Mouse (Mus musculus) right cerebral cortex, postnatal 25 days (tissue): ENCODE data around the gene Mafk.
A peak's percentile ranks its signal among the peaks of the same experiment; 100 is the strongest.

Experiments used
- DNase-seq: peaks from one replicate; pipeline ENCODE4 v3.0.0; 2022

Mafk gene

GRCm38 (mm10) chr5:139797473-139798167 lies 6.3 kb downstream of the Mafk start:
- DNase-seq = peak; percentile 72

GRCm38 (mm10) chr5:139798168-139798900 lies 7.0 kb downstream of the Mafk start:
- DNase-seq = no peak

DNA sequence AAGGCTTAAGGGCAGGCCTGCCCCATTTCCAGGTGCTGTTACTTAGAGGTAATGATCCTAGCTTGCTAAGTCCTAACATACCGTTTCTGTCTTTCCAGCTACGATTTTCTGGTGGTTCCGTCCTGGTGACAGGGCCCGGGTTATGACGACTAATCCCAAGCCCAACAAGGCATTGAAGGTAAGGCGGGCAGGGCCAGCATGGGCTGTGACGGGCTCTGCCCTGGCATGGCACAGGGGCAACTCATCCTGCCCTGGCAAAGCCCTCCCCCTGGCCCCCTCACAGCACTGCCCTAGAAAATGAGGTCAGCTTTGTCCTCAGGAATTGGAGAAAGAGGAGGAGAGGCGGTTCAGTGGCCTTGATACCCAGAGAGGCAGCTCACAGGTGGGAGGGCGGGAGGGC lies 7.7 kb downstream of the Mafk start:
- no peak for DNase-seq

GRCm38 (mm10) chr5:139799801-139800590 lies 8.7 kb downstream of the Mafk start:
- DNase-seq = no peak

- no peak for DNase-seq
These were observed 9.9 kb downstream of the Mafk start for GRCm38 (mm10) chr5:139801231-139801630.

DNA sequence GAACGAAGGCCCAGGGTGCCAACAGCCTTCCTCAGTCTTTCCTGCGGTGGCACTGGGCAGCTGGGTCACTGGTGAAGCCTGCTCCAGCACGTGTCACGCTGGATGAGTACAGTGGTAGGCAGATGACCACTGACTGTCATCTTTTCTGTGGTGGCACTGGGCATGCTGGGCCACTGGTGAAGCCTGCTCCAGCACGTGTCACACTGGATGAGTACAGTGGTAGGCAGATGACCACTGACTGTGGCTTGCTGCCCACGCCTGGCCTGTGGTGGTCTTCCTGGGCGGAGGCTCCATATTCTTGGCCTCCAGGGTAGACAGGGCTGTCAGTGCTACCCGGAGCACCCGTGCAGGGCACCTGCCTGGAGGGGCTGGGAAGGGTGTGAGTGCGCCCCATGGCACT lies 10.6 kb downstream of the Mafk start:
- DNase-seq = no peak

DNA sequence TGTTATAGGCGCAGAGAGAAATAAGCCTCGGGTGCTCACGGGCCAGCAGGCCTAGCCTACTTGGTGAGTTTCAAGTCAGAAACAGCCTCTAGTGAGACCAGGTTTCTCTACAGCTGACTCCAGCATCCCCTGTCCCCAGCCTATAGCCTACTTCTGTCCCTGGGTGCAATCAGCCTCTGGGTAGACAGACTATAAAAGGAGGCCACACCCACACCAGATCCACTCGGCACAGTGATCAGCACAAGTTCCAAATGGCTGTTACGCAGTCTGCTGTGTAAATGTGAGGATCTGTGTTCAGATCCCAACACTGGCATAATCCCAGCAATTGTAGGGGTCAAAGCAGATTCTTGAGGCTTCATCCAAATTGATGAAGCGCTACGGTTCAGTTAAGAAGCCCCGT lies 11.9 kb downstream of the Mafk start:
- no peak for DNase-seq

GRCm38 (mm10) chr5:139803601-139804102 lies 12.3 kb downstream of the Mafk start:
- no peak for DNase-seq

- DNase-seq = no peak
These were observed 12.8 kb downstream of the Mafk start for GRCm38 (mm10) chr5:139804107-139804551.

GRCm38 (mm10) chr5:139804573-139805111 lies 13.3 kb downstream of the Mafk start:
- no peak for DNase-seq

DNA sequence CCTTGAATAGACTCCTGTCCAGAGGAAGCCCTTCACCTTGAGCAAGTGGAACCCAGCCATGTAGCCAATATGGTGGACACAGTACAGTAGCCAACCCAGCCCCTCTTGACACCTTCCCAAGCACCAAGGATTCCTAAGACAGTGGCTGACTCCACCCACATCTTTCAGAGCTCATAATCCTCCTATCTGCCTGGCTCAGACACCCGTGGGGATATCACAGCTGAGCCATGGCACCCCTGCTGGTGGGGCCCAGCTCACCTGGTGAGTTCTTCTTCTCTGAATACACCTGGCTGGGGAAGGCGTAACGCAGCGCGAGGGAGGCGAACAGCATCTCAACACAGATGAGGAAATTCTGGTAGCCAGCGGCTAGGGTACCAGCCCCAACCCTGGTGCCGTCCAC lies 14.6 kb downstream of the Mafk start:
- no peak for DNase-seq

- DNase-seq = no peak
These were observed 18.1 kb downstream of the Mafk start for GRCm38 (mm10) chr5:139809397-139809796.

DNA sequence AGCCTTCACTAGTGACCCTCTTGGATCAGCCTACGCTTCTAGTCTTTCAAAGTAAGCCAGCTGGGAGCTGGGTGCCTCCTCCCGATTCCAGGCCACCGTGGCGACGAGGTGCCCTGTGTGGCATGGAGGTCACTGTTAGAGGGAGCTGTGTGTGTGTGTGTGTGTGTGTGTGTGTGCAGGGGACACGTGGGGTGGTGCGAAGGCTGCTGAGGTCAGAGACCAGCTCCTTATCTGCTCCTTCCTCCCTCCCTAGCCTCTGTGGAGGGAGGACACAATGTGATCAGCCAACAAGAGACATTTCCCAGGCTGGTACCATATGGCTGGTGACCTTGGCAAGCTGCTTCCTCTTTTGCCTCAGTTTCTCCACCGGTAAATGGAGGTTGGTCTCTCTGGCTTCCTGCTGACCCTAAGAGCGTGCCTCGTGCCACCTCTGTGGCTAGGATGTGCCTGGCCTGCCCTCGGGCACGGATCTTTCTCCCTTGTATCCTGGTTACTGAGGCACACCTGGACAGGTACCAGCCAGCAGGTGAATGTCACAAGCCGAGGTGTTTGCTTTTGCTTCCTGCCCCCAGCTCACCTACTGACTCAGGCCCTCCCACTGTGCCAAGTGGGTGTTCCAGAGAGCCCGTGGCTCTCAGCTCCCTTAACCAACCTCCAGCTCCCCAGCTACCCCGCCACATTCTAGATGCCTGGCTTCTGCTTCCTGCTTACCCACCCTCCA lies 20.5 kb downstream of the Mafk start:
- DNase-seq = no peak

DNA sequence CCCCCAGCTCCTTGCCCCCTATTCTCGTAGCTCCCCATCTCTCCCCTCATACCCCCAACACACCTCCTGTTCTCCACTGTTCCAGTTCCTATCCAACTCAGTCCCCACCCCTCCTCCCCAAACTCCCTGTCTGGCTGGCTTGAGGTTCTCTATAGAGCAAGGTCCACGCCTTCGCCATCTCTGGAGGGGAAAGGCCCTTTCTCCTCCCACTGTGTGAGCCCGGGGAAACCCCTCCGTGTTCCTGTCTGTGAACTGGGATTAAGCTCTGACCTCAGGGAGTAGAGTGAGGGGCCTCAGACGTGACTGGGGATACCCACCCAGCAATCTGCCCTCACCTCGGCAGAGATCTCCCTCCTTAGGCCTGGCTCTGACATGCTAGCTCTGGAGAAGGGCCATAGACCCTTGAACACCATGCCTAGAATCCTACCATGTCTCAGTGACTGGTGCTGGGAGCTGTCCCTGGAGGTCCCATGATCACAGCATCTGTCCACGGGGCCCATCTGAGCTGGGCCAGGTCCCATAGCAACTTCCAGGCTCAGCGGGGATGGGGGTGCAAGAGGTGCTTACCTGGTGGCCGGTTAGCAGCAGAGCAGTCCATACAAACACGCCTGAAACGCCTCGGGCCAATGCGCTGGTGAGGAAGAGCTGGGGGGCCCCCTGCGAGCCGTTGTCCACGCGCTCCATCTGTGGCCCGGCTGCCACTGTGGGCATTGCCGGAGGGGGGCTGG lies 21.2 kb downstream of the Mafk start:
- no peak for DNase-seq

DNA sequence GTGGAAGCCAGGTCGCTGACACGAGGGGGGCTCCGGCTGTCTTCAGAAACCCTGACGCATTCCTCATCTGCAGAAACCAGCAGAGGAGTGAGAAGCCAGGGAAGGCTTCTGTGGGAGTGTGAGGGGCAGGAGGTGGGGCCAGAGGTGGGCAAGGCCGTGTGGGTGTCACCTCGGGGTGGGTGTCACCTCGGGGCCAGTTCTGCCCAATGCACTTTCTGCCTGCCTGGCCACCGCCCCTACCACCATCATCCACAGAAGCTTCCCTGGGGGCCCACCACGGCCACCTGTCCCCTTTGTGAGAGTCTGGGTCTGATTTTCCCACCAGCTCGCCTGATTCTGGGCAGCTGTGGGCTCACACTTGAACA lies 21.8 kb downstream of the Mafk start:
- DNase-seq = no peak

DNA sequence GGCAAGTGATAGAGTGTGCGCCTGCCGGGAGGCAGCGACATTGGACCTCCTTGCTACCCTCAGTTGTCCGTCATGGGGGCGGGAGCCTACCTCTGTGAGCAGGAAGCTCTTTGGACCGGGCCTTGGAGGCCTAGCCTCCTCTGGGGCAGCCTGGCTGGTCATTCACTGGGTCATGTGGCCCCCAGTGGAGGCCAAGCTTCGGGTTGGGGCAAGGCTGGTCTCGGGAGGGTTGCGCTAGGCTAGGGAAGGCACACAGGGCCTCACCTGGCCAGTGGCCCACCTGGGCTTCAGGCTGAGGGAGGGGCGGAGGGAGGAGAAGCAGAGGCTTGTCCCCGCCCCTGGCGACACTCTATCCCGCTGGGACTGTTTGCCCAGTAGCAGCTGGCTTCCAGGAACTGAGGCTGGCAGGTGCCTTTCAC lies 22.7 kb downstream of the Mafk start:
- no peak for DNase-seq

- no peak for DNase-seq
These were observed 24.7 kb downstream of the Mafk start for GRCm38 (mm10) chr5:139815964-139816363.

GRCm38 (mm10) chr5:139816445-139816844 lies 25.1 kb downstream of the Mafk start:
- DNase-seq = no peak

DNA sequence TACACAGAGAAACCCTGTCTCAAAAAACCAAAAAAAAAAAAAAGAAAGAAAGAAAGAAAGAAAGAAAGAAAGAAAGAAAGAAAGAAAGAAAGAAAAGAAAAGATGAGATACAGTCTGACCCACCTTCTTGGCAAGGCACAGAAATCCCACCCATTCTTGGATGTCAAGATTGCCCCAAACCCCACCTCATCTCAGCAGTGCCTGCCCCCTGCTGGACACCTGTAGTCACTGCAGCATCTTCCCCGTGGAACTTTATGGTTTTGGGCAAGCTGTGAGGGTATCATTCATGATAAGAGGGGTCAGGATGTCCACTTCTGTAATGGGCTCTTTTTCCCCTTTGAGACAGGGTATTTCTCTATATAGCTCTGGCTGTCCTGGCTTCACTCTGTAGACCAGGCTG lies 26.0 kb downstream of the Mafk start:
- no peak for DNase-seq

- no peak for DNase-seq
These were observed 26.7 kb downstream of the Mafk start for GRCm38 (mm10) chr5:139818056-139818455.

DNA sequence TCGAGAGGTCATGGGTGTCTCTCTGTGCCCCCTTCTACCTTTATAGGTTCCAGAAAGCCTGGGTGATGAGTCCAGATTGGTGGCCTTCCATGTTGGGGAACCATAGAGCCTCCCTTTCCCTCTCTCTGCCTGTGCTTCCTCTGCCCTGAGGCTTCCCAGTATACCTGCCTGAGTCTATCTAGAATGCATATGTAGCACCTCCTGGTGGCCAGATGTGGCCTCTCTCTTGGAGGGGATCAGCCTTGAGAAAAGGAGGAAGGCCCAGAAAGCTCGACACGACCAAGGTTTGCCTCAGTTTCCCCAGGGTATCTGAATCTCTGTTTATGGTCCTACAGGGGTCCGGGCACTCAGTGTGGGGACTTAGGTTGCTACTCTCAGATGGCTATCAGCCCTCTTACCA lies 27.5 kb downstream of the Mafk start:
- no peak for DNase-seq
